Mouse (Mus musculus): ENCODE measurements around the gene Bloc1s3. TPM values are rescaled to one million over a fixed set of nuclear protein-coding genes. Genes with fewer than 3 reads are reported as not detected.

The Bloc1s3 gene
- 3.1 and 4.5 TPM in 2 replicates for total RNA-seq (2014; fragmentation: Nextera tagmentation)
- total RNA-seq (2017), result 0.60 and 1.0 TPM in 2 replicates

GRCm38 (mm10) chr7:19508150-19508923 lies at the start of gene Bloc1s3, which contains the start of gene Trappc6a:
TSS of gene Bloc1s3 (minus strand) at chr7:19508367.
TSS of gene Trappc6a (plus strand) at chr7:19508395.
- ATAC-seq (replicated peaks; ENCODE audit: poor library complexity, severe bottlenecking), result peak; percentile 86

- ATAC-seq (replicated peaks; ENCODE audit: poor library complexity, severe bottlenecking), result no peak
Observed at GRCm38 (mm10) chr7:19557086-19557485, 48.9 kb upstream of the Bloc1s3 start.

- no peak for ATAC-seq (replicated peaks; ENCODE audit: poor library complexity, severe bottlenecking)
Observed at GRCm38 (mm10) chr7:19554168-19554567, 46.0 kb upstream of the Bloc1s3 start.

- ATAC-seq (replicated peaks; ENCODE audit: poor library complexity, severe bottlenecking), result 0 out of 2 replicates have a peak, but pooled peaks have one; percentile 23
Observed at GRCm38 (mm10) chr7:19552443-19552842, 44.3 kb upstream of the Bloc1s3 start.

GRCm38 (mm10) chr7:19551634-19552033 lies 43.5 kb upstream of the Bloc1s3 start:
- ATAC-seq (replicated peaks; ENCODE audit: poor library complexity, severe bottlenecking), result no peak

- ATAC-seq (replicated peaks; ENCODE audit: poor library complexity, severe bottlenecking), result no peak
Observed at GRCm38 (mm10) chr7:19549394-19549793, 41.2 kb upstream of the Bloc1s3 start.

- no peak for ATAC-seq (replicated peaks; ENCODE audit: poor library complexity, severe bottlenecking)
Observed at GRCm38 (mm10) chr7:19547344-19547969, 39.3 kb upstream of the Bloc1s3 start.

- no peak for ATAC-seq (replicated peaks; ENCODE audit: poor library complexity, severe bottlenecking)
Observed at GRCm38 (mm10) chr7:19546007-19546406, 37.8 kb upstream of the Bloc1s3 start.

- ATAC-seq (replicated peaks; ENCODE audit: poor library complexity, severe bottlenecking), result peak; percentile 80
Observed at GRCm38 (mm10) chr7:19543584-19543983, 35.4 kb upstream of the Bloc1s3 start.

- ATAC-seq (replicated peaks; ENCODE audit: poor library complexity, severe bottlenecking), result no peak
Observed at GRCm38 (mm10) chr7:19542155-19542691, 34.1 kb upstream of the Bloc1s3 start.

GRCm38 (mm10) chr7:19541681-19542154 lies 33.6 kb upstream of the Bloc1s3 start:
- no peak for ATAC-seq (replicated peaks; ENCODE audit: poor library complexity, severe bottlenecking)

- ATAC-seq (replicated peaks; ENCODE audit: poor library complexity, severe bottlenecking), result no peak
Observed at GRCm38 (mm10) chr7:19540771-19541566, 32.8 kb upstream of the Bloc1s3 start.

GRCm38 (mm10) chr7:19534676-19535075 lies 26.5 kb upstream of the Bloc1s3 start:
- no peak for ATAC-seq (replicated peaks; ENCODE audit: poor library complexity, severe bottlenecking)

GRCm38 (mm10) chr7:19532240-19532639 lies 24.1 kb upstream of the Bloc1s3 start:
- no peak for ATAC-seq (replicated peaks; ENCODE audit: poor library complexity, severe bottlenecking)

GRCm38 (mm10) chr7:19531077-19531476 lies 22.9 kb upstream of the Bloc1s3 start:
- ATAC-seq (replicated peaks; ENCODE audit: poor library complexity, severe bottlenecking), result peak; percentile 55; the same call in 1 of the 2 replicates

- ATAC-seq (replicated peaks; ENCODE audit: poor library complexity, severe bottlenecking), result no peak
Observed at GRCm38 (mm10) chr7:19525105-19525481, 16.9 kb upstream of the Bloc1s3 start.

GRCm38 (mm10) chr7:19524420-19525104 lies 16.4 kb upstream of the Bloc1s3 start:
- ATAC-seq (replicated peaks; ENCODE audit: poor library complexity, severe bottlenecking), result peak; percentile 19; the same call in 1 of the 2 replicates

- ATAC-seq (replicated peaks; ENCODE audit: poor library complexity, severe bottlenecking), result peak; percentile 65
Observed at GRCm38 (mm10) chr7:19523757-19524419, 15.7 kb upstream of the Bloc1s3 start.
